Mouse (Mus musculus) CH12.LX (cell line): ENCODE data around the gene Olfr1009.
"Not testable (repeated sequence)": the region's sequence is repeated elsewhere in the genome, so short reads cannot be mapped to it uniquely, and the experiment has no call there.

Experiments used
- CHD1 ChIP-seq: IDR thresholded peaks from 2 replicates; pipeline ENCODE4 v1.6.1; 2012; ENCODE audit warnings: low read depth, low read length, improper control_type of control experiment, inconsistent platforms
- CHD2 ChIP-seq: IDR thresholded peaks from 2 replicates; pipeline ENCODE4 v1.6.1; 2011; ENCODE audit warnings: low read length, improper control_type of control experiment
- CTCF ChIP-seq, 2 experiments: IDR thresholded peaks in 1 of 2; conservative IDR thresholded peaks in 1 of 2; 2 replicates each; pipeline ENCODE4 v1.5.1; 2011 to 2012; ENCODE audit warnings: low read depth in 2 of 2, low read length in 2 of 2, improper control_type of control experiment in 1 of 2, inconsistent platforms in 1 of 2, mild to moderate bottlenecking in 1 of 2, moderate library complexity in 1 of 2
- E2F4 ChIP-seq: IDR thresholded peaks from 2 replicates; pipeline ENCODE4 v1.6.1; 2011; ENCODE audit warnings: low read depth, low read length, improper control_type of control experiment; ENCODE audit not compliant: insufficient replicate concordance
- EP300 ChIP-seq: IDR thresholded peaks from 2 replicates; pipeline ENCODE4 v1.6.1; 2011; ENCODE audit warnings: low read length, improper control_type of control experiment
- JUND ChIP-seq: conservative IDR thresholded peaks from 2 replicates; pipeline ENCODE4 v1.6.1; 2011; ENCODE audit warnings: low read depth, low read length, improper control_type of control experiment
- MAFK ChIP-seq: IDR thresholded peaks from 2 replicates; pipeline ENCODE4 v1.6.1; 2011; ENCODE audit warnings: low read length, improper control_type of control experiment; ENCODE audit not compliant: insufficient replicate concordance
- POLR2A ChIP-seq: IDR thresholded peaks from 2 replicates; pipeline ENCODE4 v1.6.1; 2011; ENCODE audit warnings: low read depth, mild to moderate bottlenecking, improper control_type of control experiment, low read length
- RCOR1 ChIP-seq: conservative IDR thresholded peaks from 2 replicates; pipeline ENCODE4 v1.6.1; 2012; ENCODE audit warnings: low read depth, mild to moderate bottlenecking, inconsistent platforms, low read length, improper control_type of control experiment
- TCF12 ChIP-seq: IDR thresholded peaks from 2 replicates; pipeline ENCODE4 v1.6.1; 2014; ENCODE audit warnings: low read depth, mild to moderate bottlenecking, inconsistent platforms, low read length, improper control_type of control experiment
- ZKSCAN1 ChIP-seq: IDR thresholded peaks from 2 replicates; pipeline ENCODE4 v1.6.1; 2012; ENCODE audit warnings: low read depth, inconsistent platforms, low read length, improper control_type of control experiment, borderline replicate concordance

- not testable (repeated sequence) for TF ChIP-seq POLR2A; CTCF (conservative IDR thresholded peaks at IDR 0.05 in 1 of 2, IDR thresholded peaks at IDR 0.05 in 1 of 2; ENCODE audit: low read depth in 2 of 2, low read length in 2 of 2); CHD1; CHD2; E2F4; JUND; MAFK; EP300; TCF12; ZKSCAN1; RCOR1
Measured at GRCm38 (mm10) chr2:85710680-85711079, 4.5 kb upstream of the Olfr1009 start.
